Mouse (Mus musculus) heart, adult 11 months (tissue): ENCODE results near the gene Wdtc1.

Source experiments
- DNase-seq: peaks from one replicate; pipeline ENCODE4 v3.0.0; 2022

Wdtc1 gene

GRCm38 (mm10) chr4:133319667-133320066, 33.6 kb downstream of the Wdtc1 start:
- no peak for DNase-seq

GRCm38 (mm10) chr4:133315991-133316390, 37.3 kb downstream of the Wdtc1 start:
- DNase-seq = peak; percentile 85

GRCm38 (mm10) chr4:133314896-133315295, 38.4 kb downstream of the Wdtc1 start:
- DNase-seq = peak; percentile 98

- peak; percentile 95 for DNase-seq
Observed at GRCm38 (mm10) chr4:133309948-133310347, 43.3 kb downstream of the Wdtc1 start.

- peak; percentile 92 for DNase-seq
Observed at GRCm38 (mm10) chr4:133307331-133307730, 46.0 kb downstream of the Wdtc1 start.

GRCm38 (mm10) chr4:133305825-133306224, 47.5 kb downstream of the Wdtc1 start:
- DNase-seq = peak; percentile 84

- DNase-seq = no peak
Observed at GRCm38 (mm10) chr4:133304770-133305169, 48.5 kb downstream of the Wdtc1 start.

GRCm38 (mm10) chr4:133302668-133303067, 50.6 kb downstream of the Wdtc1 start:
- DNase-seq = no peak

- peak; percentile 95 for DNase-seq
Observed at GRCm38 (mm10) chr4:133301802-133302201, 51.5 kb downstream of the Wdtc1 start.

GRCm38 (mm10) chr4:133300421-133300820, 52.9 kb downstream of the Wdtc1 start:
- DNase-seq = no peak

- peak; percentile 90 for DNase-seq
Observed at GRCm38 (mm10) chr4:133299701-133300100, 53.6 kb downstream of the Wdtc1 start.

- peak; percentile 93 for DNase-seq
Observed at GRCm38 (mm10) chr4:133298516-133299365, 54.5 kb downstream of the Wdtc1 start.

- DNase-seq = peak; percentile 96
Observed at GRCm38 (mm10) chr4:133297801-133298238, 55.5 kb downstream of the Wdtc1 start.

GRCm38 (mm10) chr4:133297360-133297759, 55.9 kb downstream of the Wdtc1 start:
- DNase-seq = no peak

GRCm38 (mm10) chr4:133294084-133294483, 59.2 kb downstream of the Wdtc1 start:
- DNase-seq = peak; percentile 81

- DNase-seq = peak; percentile 89
Observed at GRCm38 (mm10) chr4:133292901-133293843, 60.1 kb downstream of the Wdtc1 start.

GRCm38 (mm10) chr4:133292405-133292804, 60.9 kb downstream of the Wdtc1 start:
- DNase-seq = no peak

- no peak for DNase-seq
Observed at GRCm38 (mm10) chr4:133291255-133291654, 62.0 kb downstream of the Wdtc1 start.

- no peak for DNase-seq
Observed at GRCm38 (mm10) chr4:133286476-133287077, 66.7 kb downstream of the Wdtc1 start.

GRCm38 (mm10) chr4:133285950-133286349, 67.3 kb downstream of the Wdtc1 start:
- DNase-seq = no peak

GRCm38 (mm10) chr4:133285299-133285698, 68.0 kb downstream of the Wdtc1 start:
- DNase-seq = no peak

GRCm38 (mm10) chr4:133282656-133283055, 70.6 kb downstream of the Wdtc1 start:
- no peak for DNase-seq

- DNase-seq = no peak
Observed at GRCm38 (mm10) chr4:133281951-133282481, 71.3 kb downstream of the Wdtc1 start.
